Mouse (Mus musculus): ENCODE results near the gene Itpr2.

- no peak for TF ChIP-seq POLR2A (IDR thresholded peaks at IDR 0.05; ENCODE audit: borderline replicate concordance, insufficient read depth, low read length)
- TF ChIP-seq CTCF (IDR thresholded peaks at IDR 0.05; ENCODE audit: borderline replicate concordance, insufficient read depth, low read depth, low read length) = no peak
Observed at GRCm38 (mm10) chr6:146500771-146501170, 1.3 kb downstream of the Itpr2 start.

All from cerebellum, adult 2 months (tissue).